Mouse (Mus musculus) gonadal fat pad, adult 2 months (tissue): ENCODE measurements around the gene Wipf1. TPM values are rescaled to one million over a fixed set of nuclear protein-coding genes. Genes with fewer than 3 reads are reported as not detected.

ENCODE experiments used
- DNase-seq: peaks from one replicate; pipeline ENCODE4 v3.0.0-alpha.2; 2012; ENCODE audit warnings: low read depth
- polyA plus RNA-seq: library from polyadenylated mRNA; depleted of rRNA; stranded (reverse); fragments of >200 nt; gene quantifications from 2 replicates; pipeline ENCODE4 v1.2.3, GENCODE M21; 2012

Gene Wipf1
- polyA plus RNA-seq, 1 experiment: 5.2 TPM

GRCm38 (mm10) chr2:73545556-73545955, 16.0 kb upstream of the Wipf1 start:
- DNase-seq: no peak

- peak; percentile 69 for DNase-seq
These were observed 11.1 kb upstream of the Wipf1 start for GRCm38 (mm10) chr2:73540450-73541162.

GRCm38 (mm10) chr2:73539697-73540096, 10.2 kb upstream of the Wipf1 start:
- DNase-seq: no peak

GRCm38 (mm10) chr2:73539141-73539540, 9.6 kb upstream of the Wipf1 start:
- DNase-seq: no peak

GRCm38 (mm10) chr2:73538590-73538989, 9.1 kb upstream of the Wipf1 start:
- peak; percentile 38 for DNase-seq

GRCm38 (mm10) chr2:73536091-73536783, 6.7 kb upstream of the Wipf1 start:
- DNase-seq: no peak

GRCm38 (mm10) chr2:73534720-73535119, 5.2 kb upstream of the Wipf1 start:
- DNase-seq: no peak

GRCm38 (mm10) chr2:73530487-73530886, 953 bp upstream of the Wipf1 start:
- DNase-seq: no peak

- DNase-seq: no peak
These were observed 798 bp downstream of the Wipf1 start for GRCm38 (mm10) chr2:73528516-73529355.

GRCm38 (mm10) chr2:73527956-73528355, 1.6 kb downstream of the Wipf1 start:
- DNase-seq: no peak

- no peak for DNase-seq
These were observed 2.8 kb downstream of the Wipf1 start for GRCm38 (mm10) chr2:73526691-73527090.

- no peak for DNase-seq
These were observed 6.6 kb downstream of the Wipf1 start for GRCm38 (mm10) chr2:73522891-73523290.

- no peak for DNase-seq
These were observed 7.2 kb downstream of the Wipf1 start for GRCm38 (mm10) chr2:73522336-73522735.

- DNase-seq: no peak
These were observed 7.8 kb downstream of the Wipf1 start for GRCm38 (mm10) chr2:73521737-73522136.

- DNase-seq: no peak
These were observed 10.6 kb downstream of the Wipf1 start for GRCm38 (mm10) chr2:73518966-73519365.

GRCm38 (mm10) chr2:73518311-73518710, 11.2 kb downstream of the Wipf1 start:
- no peak for DNase-seq

- no peak for DNase-seq
These were observed 15.4 kb downstream of the Wipf1 start for GRCm38 (mm10) chr2:73514178-73514577.

GRCm38 (mm10) chr2:73513204-73513749, 16.3 kb downstream of the Wipf1 start:
- DNase-seq: no peak

- DNase-seq: no peak
These were observed 17.5 kb downstream of the Wipf1 start for GRCm38 (mm10) chr2:73512044-73512443.

- peak; percentile 20 for DNase-seq
These were observed 18.7 kb downstream of the Wipf1 start for GRCm38 (mm10) chr2:73510731-73511360.

GRCm38 (mm10) chr2:73510025-73510288, 19.6 kb downstream of the Wipf1 start:
- DNase-seq: no peak
